Mouse (Mus musculus) ES-Bruce4 (cell line): ENCODE results near the gene Tmem184b.

ENCODE experiments used
- CTCF ChIP-seq: IDR thresholded peaks from one replicate; pipeline ENCODE4 v1.8.1; 2011; ENCODE audit warnings: low read depth, low read length
- POLR2A ChIP-seq: IDR thresholded peaks from one replicate; pipeline ENCODE4 v1.8.1; 2011; ENCODE audit warnings: low read length; ENCODE audit not compliant: insufficient read depth

DNA sequence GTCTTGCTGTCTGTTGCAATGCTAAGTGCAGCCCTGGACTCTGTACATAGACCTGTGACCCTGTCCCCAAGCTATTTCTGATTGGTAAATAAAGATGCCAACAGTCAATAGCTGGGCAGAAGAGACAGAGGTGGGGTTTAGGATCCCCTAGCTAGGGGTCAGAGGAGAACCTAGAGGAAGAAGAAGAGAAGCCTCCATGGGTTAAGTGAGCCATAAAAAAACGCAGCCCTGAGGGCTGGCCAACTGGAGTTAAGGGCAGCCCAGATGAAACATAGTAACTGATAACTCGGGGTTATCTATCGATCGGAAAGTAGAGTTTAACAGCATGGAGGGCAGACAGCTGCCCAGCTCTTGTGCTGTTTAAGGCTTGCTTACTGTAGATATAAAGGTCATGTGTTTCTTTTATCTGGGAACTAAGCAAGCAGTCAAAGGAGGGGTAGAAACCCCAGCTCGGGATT is 81.6 kb downstream of the Tmem184b start:
- TF ChIP-seq POLR2A: no peak
- no peak for TF ChIP-seq CTCF
